Mouse (Mus musculus) C2C12 (cell line): ENCODE data around the gene Plppr2.

Experiments
- CEBPB ChIP-seq: IDR thresholded peaks from one replicate; pipeline ENCODE4 v1.6.1; 2011; ENCODE audit warnings: low read depth, mild to moderate bottlenecking, control low read depth, moderate library complexity
- CTCF ChIP-seq: IDR thresholded peaks from one replicate; pipeline ENCODE4 v1.5.1; 2011; ENCODE audit not compliant: control insufficient read depth, insufficient read depth, insufficient read length
- MAX ChIP-seq: IDR thresholded peaks from one replicate; pipeline ENCODE4 v1.6.1; 2011; ENCODE audit warnings: mild to moderate bottlenecking, control low read depth
- MYOD1 ChIP-seq: IDR thresholded peaks from one replicate; pipeline ENCODE4 v1.6.1; 2011; ENCODE audit warnings: low read depth; ENCODE audit not compliant: control insufficient read depth, insufficient read length
- MYOG ChIP-seq: IDR thresholded peaks from one replicate; pipeline ENCODE4 v1.6.1; 2011; ENCODE audit not compliant: control insufficient read depth, insufficient read length; ENCODE audit errors: extremely low read depth

DNA sequence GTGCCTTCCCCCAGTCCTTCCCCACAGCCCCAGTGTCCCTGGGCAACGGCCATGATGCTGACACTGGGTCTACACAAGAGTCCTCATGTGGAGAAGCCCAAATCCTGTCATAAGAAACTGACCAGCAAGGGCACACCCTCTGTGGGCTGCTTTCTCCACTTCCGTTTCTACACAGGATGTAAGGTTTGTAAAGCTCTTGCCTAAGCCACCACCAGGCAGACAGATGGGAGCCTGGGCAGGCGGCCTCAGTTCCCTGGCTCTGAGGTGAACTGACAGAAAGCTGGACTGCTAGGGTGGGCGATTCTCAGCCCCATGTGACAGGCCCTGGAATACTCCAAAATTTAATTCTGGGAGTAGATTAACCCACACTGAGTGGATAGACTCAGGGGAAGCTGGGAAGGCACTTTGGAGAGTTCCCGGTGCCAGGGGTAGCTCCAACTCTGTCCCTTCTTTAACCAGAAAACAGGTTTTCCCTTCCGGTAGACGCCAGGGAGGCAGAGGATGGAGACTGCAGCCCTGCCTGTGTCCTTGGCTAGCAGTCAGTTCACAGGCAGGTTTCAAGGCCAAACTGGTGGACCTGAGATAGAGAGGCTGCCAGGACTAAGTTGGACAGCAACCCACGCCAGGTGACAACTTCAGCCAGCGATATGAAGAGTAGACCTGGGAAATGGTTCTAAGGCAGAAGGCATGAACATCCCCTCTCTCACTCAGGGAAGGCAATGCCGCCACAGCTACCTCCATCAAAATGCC, 27.2 kb upstream of the Plppr2 start:
- TF ChIP-seq CTCF, result no peak
- TF ChIP-seq MAX, result no peak
- no peak for TF ChIP-seq MYOG
- TF ChIP-seq CEBPB, result no peak
- TF ChIP-seq MYOD1, result no peak
